In the genomic region with DNA sequence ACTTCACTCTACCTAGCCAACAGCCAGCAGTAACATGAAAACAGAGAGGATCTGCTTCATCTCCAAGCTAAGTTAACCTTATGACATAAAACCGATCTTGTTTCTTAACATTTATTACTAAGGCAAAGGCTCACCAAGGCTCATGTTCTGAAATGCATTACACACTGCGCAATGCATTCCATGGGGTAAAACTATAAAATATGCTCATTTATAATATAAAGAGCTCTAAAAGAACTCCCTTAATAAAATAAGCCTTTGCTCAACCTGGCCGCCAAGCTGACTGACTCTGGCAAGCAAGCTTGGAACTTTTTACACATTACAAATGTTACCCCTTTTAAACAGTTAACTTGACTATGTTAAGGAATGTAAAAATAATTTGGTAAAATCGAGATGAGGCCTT, we compare ENCODE assay signal across 25 mouse cellular contexts.
"Had no signal": no experiment of that assay in that cellular context is flagged by ENCODE, and none has a peak within 500 bp of the region (broad histone marks: within the 10 kb centered on the region; RNA-seq: fewer than 3 reads in every experiment).

No protein-coding gene starts in this region.

- H3K4me2 ChIP-seq: heart, embryonic 12.5 days; hindbrain, embryonic 12.5 days; hindbrain, embryonic 14.5 days; intestine, embryonic 15.5 days; liver, embryonic 11.5 days; liver, embryonic 13.5 days had no signal

- DNase-seq: gastrocnemius, adult 2 months; gastrocnemius, postnatal 10 days; gastrocnemius, postnatal 25 days; heart, adult 18-20 months; heart, postnatal 10 days; heart, postnatal 4 days; kidney, adult 18-20 months; kidney, adult 8-10 months; kidney, postnatal 10 days; kidney, postnatal 25 days; kidney, postnatal 4 days; left cerebral cortex, postnatal 4 days; liver; liver, embryonic 13.5 days had no signal

- H3K27me3 ChIP-seq: heart, embryonic 12.5 days; hindbrain, embryonic 12.5 days; intestine, embryonic 15.5 days; liver, embryonic 13.5 days had no signal

- H3K36me3 ChIP-seq: heart, embryonic 12.5 days; hindbrain, embryonic 10.5 days; hindbrain, embryonic 12.5 days; intestine, embryonic 15.5 days; liver, embryonic 13.5 days had no signal

- H3K9me3 ChIP-seq: heart, embryonic 10.5 days; heart, embryonic 12.5 days; hindbrain, embryonic 10.5 days; hindbrain, embryonic 12.5 days; intestine, embryonic 15.5 days; liver, embryonic 13.5 days had no signal

- H3K9ac ChIP-seq: heart, embryonic 12.5 days; hindbrain, embryonic 12.5 days; hindbrain, embryonic 14.5 days; intestine, embryonic 15.5 days; liver, embryonic 13.5 days had no signal

- H3K27ac ChIP-seq: gastrocnemius, adult 2 months; heart, embryonic 10.5 days; hindbrain, embryonic 12.5 days; hindbrain, embryonic 14.5 days; intestine, embryonic 15.5 days; layer of hippocampus, adult 2 months; liver, embryonic 13.5 days had no signal

- H3K4me1 ChIP-seq: heart, embryonic 12.5 days had no signal

- H3K4me3 ChIP-seq: gastrocnemius, adult 2 months; heart, embryonic 10.5 days; heart, embryonic 12.5 days; hindbrain, embryonic 10.5 days; hindbrain, embryonic 12.5 days; intestine, embryonic 15.5 days; layer of hippocampus, adult 2 months; liver, embryonic 13.5 days had no signal

- ATAC-seq: hindbrain, embryonic 16.5 days; inflammation-experienced regulatory T-cells, adult 6 months; intestine, embryonic 15.5 days; intestine, postnatal 0 days had no signal
